ENCODE assay signal across 26 mouse cellular contexts in genomic region chr1:44125590-44125989, GRCm38 (mm10).
"Had no signal": no experiment of that assay in that cellular context is flagged by ENCODE, and none has a peak within 500 bp of the region (broad histone marks: within the 10 kb centered on the region; RNA-seq: fewer than 3 reads in every experiment).

No protein-coding gene starts in this region.

- H3K27me3 ChIP-seq: heart, embryonic 13.5 days; heart, embryonic 15.5 days; hindbrain, embryonic 12.5 days; intestine, embryonic 15.5 days; limb, embryonic 13.5 days; limb, embryonic 15.5 days; liver, embryonic 12.5 days had no signal

- H3K9ac ChIP-seq: heart, embryonic 13.5 days; heart, embryonic 15.5 days; hindbrain, embryonic 12.5 days; hindbrain, embryonic 14.5 days; intestine, embryonic 15.5 days; limb, embryonic 13.5 days; limb, embryonic 15.5 days; liver, embryonic 12.5 days; liver, embryonic 14.5 days had no signal

- H3K9me3 ChIP-seq: heart, embryonic 13.5 days; heart, embryonic 15.5 days; hindbrain, embryonic 12.5 days; intestine, embryonic 15.5 days; limb, embryonic 13.5 days; limb, embryonic 15.5 days; liver, embryonic 12.5 days had no signal

- H3K4me1 ChIP-seq: intestine, embryonic 15.5 days; limb, embryonic 15.5 days had no signal

- H3K4me2 ChIP-seq: heart, embryonic 11.5 days; heart, embryonic 13.5 days; heart, embryonic 15.5 days; hindbrain, embryonic 12.5 days; hindbrain, embryonic 14.5 days; intestine, embryonic 15.5 days; limb, embryonic 13.5 days; limb, embryonic 15.5 days; liver, embryonic 12.5 days had no signal

- ATAC-seq: hindbrain, embryonic 16.5 days; inflammation-experienced regulatory T-cells, adult 6 months; intestine, embryonic 15.5 days; intestine, postnatal 0 days; liver, embryonic 12.5 days had no signal

- H3K4me3 ChIP-seq: heart, adult 2 months; heart, embryonic 13.5 days; heart, embryonic 15.5 days; hindbrain, embryonic 12.5 days; intestine, embryonic 15.5 days; layer of hippocampus, adult 2 months; left cerebral cortex, adult 2 months; limb, embryonic 13.5 days; limb, embryonic 15.5 days; liver, embryonic 12.5 days had no signal

- DNase-seq: gastrocnemius, postnatal 14 days; gastrocnemius, postnatal 36 days; heart, adult 2 months; heart, postnatal 14 days; heart, postnatal 36 days; kidney, adult 18-20 months; kidney, adult 8-10 months; kidney, postnatal 10 days; kidney, postnatal 25 days; kidney, postnatal 4 days; left cerebral cortex, postnatal 4 days had no signal

- H3K27ac ChIP-seq: heart, adult 2 months; heart, embryonic 13.5 days; heart, embryonic 15.5 days; hindbrain, embryonic 12.5 days; hindbrain, embryonic 14.5 days; intestine, embryonic 15.5 days; layer of hippocampus, adult 2 months; left cerebral cortex, adult 2 months; limb, embryonic 13.5 days; limb, embryonic 15.5 days; liver, embryonic 12.5 days; liver, embryonic 14.5 days had no signal
